Mouse (Mus musculus) heart, embryonic 14.5 days (tissue): ENCODE results near the gene Nhsl1. TPM values are rescaled to one million over a fixed set of nuclear protein-coding genes. Genes with fewer than 3 reads are reported as not detected.

Experiments used
- ATAC-seq: fragments of 200-750 bp; cut with Nextera tagmentation; 2 replicates; pipeline ENCODE4 v1.8.0; 2017; ENCODE audit warnings: low read depth, moderate TSS enrichment; ENCODE audit not compliant: insufficient number of reproducible peaks, insufficient read depth, low FRiP score
- H3K27ac ChIP-seq, 2 experiments: fragments of 200-500 bp in 1 of 2; fragments of 300-500 bp in 1 of 2; sonication (generic) in 1 of 2; replicated peaks in 1 of 2; 2 replicates each; pipeline ENCODE4 v1.5.1; 2012 to 2014; ENCODE audit warnings: low read depth in 2 of 2, low read length in 2 of 2, control low read depth in 1 of 2, mild to moderate bottlenecking in 1 of 2, mixed read lengths in 1 of 2; ENCODE audit not compliant: control insufficient read depth in 1 of 2, insufficient read depth in 1 of 2
- H3K27me3 ChIP-seq: fragments of 300-500 bp; sonication (generic); 2 replicates; pipeline ENCODE4 v1.6.1; 2014; ENCODE audit warnings: mild to moderate bottlenecking, low read length, control low read depth; ENCODE audit not compliant: control insufficient read depth, insufficient read depth
- H3K36me3 ChIP-seq: fragments of 300-500 bp; sonication (generic); 2 replicates; pipeline ENCODE4 v1.6.1; 2014; ENCODE audit warnings: mild to moderate bottlenecking, control low read depth, low read length, mixed read lengths; ENCODE audit not compliant: control insufficient read depth, insufficient read depth
- H3K4me1 ChIP-seq, 2 experiments: fragments of 200-500 bp in 1 of 2; fragments of 300-500 bp in 1 of 2; sonication (generic) in 1 of 2; 2 replicates each; pipeline ENCODE4 v1.6.1; 2012 to 2014; ENCODE audit warnings: low read length in 2 of 2, control low read depth in 1 of 2, mixed read lengths in 1 of 2; ENCODE audit not compliant: control insufficient read depth in 2 of 2, insufficient read depth in 2 of 2
- H3K4me2 ChIP-seq: fragments of 300-500 bp; sonication (generic); 2 replicates; pipeline ENCODE4 v1.6.1; 2014; ENCODE audit warnings: mild to moderate bottlenecking, low read length
- H3K4me3 ChIP-seq, 2 experiments: fragments of 200-500 bp in 1 of 2; fragments of 300-500 bp in 1 of 2; sonication (generic) in 1 of 2; 2 replicates each; pipeline ENCODE4 v1.5.1; 2012 to 2014; ENCODE audit warnings: low read length in 2 of 2, mild to moderate bottlenecking in 2 of 2, control low read depth in 1 of 2, low read depth in 1 of 2, moderate library complexity in 1 of 2; ENCODE audit not compliant: control insufficient read depth in 1 of 2, insufficient read depth in 1 of 2
- H3K9ac ChIP-seq: fragments of 300-500 bp; sonication (generic); 2 replicates; pipeline ENCODE4 v1.6.1; 2014; ENCODE audit warnings: mild to moderate bottlenecking, low read length
- H3K9me3 ChIP-seq: fragments of 300-500 bp; sonication (generic); 2 replicates; pipeline ENCODE4 v1.6.1; 2016; ENCODE audit warnings: low read length, control low read depth; ENCODE audit not compliant: control insufficient read depth
- WGBS: fragments of 180-500 bp; shearing (Covaris S2); extraction: QIAGEN DNeasy Blood & Tissue Kit; methylation state at CpG from one replicate; pipeline ENCODE4 v1.1.7; 2014; 5-methylcytosine and 5-hydroxymethylcytosine counted together
- polyA plus RNA-seq: library from polyadenylated mRNA; unstranded; fragments of >200 nt; fragmentation: Nextera tagmentation; extraction: Ambion mirVana; gene quantifications from 2 replicates; pipeline ENCODE4 v1.2.1, GENCODE M21; 2014

Gene Nhsl1
- polyA plus RNA-seq, 1 experiment from 2014 or later = 19.4 TPM

DNA sequence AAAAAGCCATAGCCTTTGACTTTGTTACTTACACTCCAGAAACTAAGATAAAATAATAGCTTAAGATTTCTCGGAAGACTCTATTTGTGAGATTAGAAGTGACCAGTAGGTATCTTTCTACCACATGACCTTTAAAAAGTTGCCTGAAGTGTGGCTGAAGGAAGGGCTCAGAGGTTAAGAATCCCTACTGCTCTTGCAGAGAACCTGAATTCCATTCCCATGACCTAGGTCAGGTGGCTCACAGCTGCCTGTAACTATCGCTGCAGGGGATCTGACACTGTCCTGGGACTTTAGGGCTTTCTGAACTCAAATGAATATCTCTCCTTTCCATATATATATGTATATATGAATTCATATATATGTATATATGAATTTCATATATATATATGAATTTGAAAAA lies 92.5 kb downstream of the Nhsl1 start:
- WGBS = 54% methylated on average over 2 of the region's 2 CpGs
- no peak for ATAC-seq
- H3K9ac ChIP-seq = no peak overlapping the region
- H3K4me3 ChIP-seq = no peak overlapping the region
- peaks cover 12 to 33% of the 10 kb centered on the region in 2 experiments for H3K4me1 ChIP-seq
- no peaks in the 10 kb centered on the region for H3K9me3 ChIP-seq
- H3K36me3 ChIP-seq = no peaks in the 10 kb centered on the region
- H3K4me2 ChIP-seq = no peak overlapping the region
- no peak overlapping the region for H3K27ac ChIP-seq
- H3K27me3 ChIP-seq = no peaks in the 10 kb centered on the region

DNA sequence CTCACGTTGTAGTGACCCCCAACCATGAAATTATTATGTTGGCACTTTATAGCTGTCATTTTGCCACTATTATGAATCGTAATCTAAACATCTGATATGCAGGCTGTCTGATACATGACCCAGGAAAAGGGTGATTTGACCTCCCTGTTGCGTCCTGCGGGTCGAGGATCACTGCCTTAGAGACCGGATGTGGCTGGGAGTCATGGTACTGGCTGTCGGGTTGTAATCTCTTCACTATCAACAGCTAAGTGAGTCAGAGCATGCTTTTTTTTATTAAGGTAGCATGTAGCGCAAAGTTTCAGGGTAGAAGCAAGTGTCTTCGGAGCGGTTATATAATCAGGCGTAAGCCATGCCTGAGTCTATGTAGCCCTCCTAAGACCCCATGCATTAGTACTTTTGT lies 97.2 kb downstream of the Nhsl1 start:
- 73% methylated on average over 11 of the region's 11 CpGs for WGBS
- ATAC-seq = no peak
- Histone ChIP-seq H3K4me3 (no peak overlapping the region), H3K9ac (no peak overlapping the region), H3K36me3 (no peaks in the 10 kb centered on the region), H3K27me3 (no peaks in the 10 kb centered on the region), H3K27ac (no peak overlapping the region), H3K4me1 (peaks cover 17 to 42% of the 10 kb centered on the region in 2 experiments), H3K9me3 (no peaks in the 10 kb centered on the region), H3K4me2 (no peak overlapping the region)

DNA sequence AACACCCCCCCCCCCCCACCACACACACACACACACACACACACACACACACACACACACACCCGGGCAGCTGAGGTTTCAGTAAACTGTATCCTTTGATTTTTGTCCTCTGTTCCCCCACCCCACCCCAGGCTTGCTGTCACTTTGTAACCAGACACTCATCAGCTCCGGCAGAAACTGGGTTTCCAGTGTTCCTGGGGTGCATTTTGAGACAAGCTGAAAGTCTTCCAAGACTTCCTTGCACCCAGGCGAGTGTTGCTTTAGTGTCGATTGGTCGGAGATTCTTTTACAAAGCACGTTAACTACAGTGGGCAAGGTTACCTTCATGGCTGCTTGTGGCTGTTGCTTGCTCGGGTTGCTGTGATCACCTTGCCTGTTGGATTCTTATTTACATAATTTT lies 99.4 kb downstream of the Nhsl1 start:
- Histone ChIP-seq H3K27ac (peak overlapping the region; percentile 17 to 69; a peak in 2 of 4 replicates), H3K9ac (peak overlapping the region; percentile 50; the same call in 1 of the 2 replicates), H3K4me3 (no peak overlapping the region), H3K9me3 (no peaks in the 10 kb centered on the region), H3K4me2 (peak overlapping the region; percentile 44; the same call in 1 of the 2 replicates), H3K4me1 (peaks cover 17 to 36% of the 10 kb centered on the region in 2 experiments), H3K36me3 (no peaks in the 10 kb centered on the region), H3K27me3 (no peaks in the 10 kb centered on the region)
- WGBS = 22% methylated on average over 7 of the region's 7 CpGs
- ATAC-seq = no peak

DNA sequence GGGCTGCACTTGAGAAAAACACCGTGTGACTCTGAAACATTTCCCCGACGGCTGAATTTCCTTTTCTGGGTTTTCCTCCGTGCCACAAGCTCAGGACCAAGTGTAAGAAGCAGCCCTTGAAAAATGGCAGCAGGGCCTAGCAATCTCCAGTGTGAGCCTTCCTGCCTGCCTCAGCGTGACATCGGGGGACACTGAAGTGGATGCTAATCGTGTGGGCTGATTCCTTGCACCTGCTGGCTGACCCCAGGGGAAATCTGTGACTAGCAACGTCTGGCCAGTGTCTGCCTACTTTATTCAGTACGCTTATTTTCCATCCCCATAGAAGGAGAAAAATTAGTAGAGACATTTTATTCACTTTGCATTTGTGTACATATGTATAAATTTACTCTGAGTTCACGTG lies 100.7 kb downstream of the Nhsl1 start:
- 36% methylated on average over 10 of the region's 10 CpGs for WGBS
- Histone ChIP-seq H3K4me1 (peaks cover 21 to 43% of the 10 kb centered on the region in 2 experiments), H3K4me3 (no peak overlapping the region), H3K36me3 (no peaks in the 10 kb centered on the region), H3K9ac (peak overlapping the region; percentile 38; the same call in 1 of the 2 replicates), H3K27me3 (no peaks in the 10 kb centered on the region), H3K9me3 (no peaks in the 10 kb centered on the region), H3K4me2 (0 out of 2 replicates have a peak overlapping the region, but pooled peaks have one; percentile 6), H3K27ac (peak overlapping the region; percentile 69 to 73)
- no peak for ATAC-seq

DNA sequence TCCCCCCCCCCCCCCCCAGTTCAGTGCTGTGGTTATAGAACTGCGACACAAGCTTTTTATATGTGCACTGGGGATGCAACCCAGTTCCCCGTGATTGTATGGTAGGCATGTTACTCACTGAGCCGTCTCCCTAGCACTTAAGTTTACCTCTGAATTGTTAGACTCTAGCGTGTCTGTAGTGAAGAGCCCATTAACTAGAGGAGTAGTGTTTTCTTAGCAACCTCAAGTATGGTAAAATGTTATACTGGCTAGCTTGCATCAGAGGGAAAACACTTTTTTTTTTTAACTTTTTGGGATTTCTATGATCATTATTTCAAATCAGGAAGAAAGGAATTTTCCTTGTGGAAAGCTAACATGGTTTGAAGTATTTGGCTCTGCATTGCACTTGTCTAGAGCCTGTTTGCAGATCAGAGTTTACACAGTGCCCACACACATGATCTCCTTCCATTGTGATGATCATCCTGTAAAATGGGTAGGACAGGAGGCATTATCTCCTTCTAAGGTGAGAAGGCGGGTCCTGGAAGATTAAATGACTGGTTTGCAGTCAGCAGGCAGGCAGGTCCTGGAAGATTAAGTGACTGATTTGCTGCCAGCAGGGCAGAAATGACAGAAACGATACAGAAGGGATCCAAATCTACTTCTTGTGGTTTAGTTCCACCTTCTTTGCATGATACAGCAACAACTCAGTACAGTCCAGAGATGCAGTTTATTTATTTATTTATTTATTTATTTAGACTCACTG lies 101.6 kb downstream of the Nhsl1 start:
- no peak for ATAC-seq
- no peaks in the 10 kb centered on the region for H3K36me3 ChIP-seq
- no peak overlapping the region for H3K27ac ChIP-seq
- H3K9ac ChIP-seq = no peak overlapping the region
- H3K4me1 ChIP-seq = peaks cover 19 to 41% of the 10 kb centered on the region in 2 experiments
- H3K4me3 ChIP-seq = no peak overlapping the region
- H3K4me2 ChIP-seq = no peak overlapping the region
- no peaks in the 10 kb centered on the region for H3K27me3 ChIP-seq
- WGBS = 74% methylated on average over 6 of the region's 6 CpGs
- H3K9me3 ChIP-seq = no peaks in the 10 kb centered on the region

DNA sequence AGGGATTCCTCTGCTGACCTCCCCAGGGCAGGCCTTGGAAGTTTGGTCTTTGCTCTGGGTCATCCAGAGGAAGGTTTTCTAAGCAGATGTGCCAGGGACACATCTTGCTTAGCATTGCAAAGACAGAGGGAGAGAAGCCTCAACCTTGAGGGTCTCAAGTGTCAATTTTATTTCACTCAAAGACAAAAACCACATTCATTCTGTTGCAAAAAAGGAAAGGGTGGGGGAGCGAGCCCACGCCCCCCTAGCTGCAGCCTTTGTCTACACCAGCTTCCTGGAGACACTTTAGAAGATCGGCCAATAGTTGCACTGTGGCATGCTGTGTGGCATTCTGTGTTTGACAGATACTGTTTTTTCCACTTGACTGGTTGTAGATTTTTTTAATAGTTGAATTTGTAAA lies 104.2 kb downstream of the Nhsl1 start:
- Histone ChIP-seq H3K27ac (0 out of 4 replicates have a peak overlapping the region, but pooled peaks of 1 of the 2 experiments have one; percentile 14), H3K36me3 (no peaks in the 10 kb centered on the region; the same call in 1 of the 2 replicates), H3K4me1 (peaks cover 20 to 39% of the 10 kb centered on the region in 2 experiments), H3K4me2 (no peak overlapping the region), H3K9me3 (no peaks in the 10 kb centered on the region), H3K4me3 (no peak overlapping the region), H3K27me3 (no peaks in the 10 kb centered on the region), H3K9ac (no peak overlapping the region)
- 71% methylated on average over 3 of the region's 3 CpGs for WGBS
- ATAC-seq = no peak

DNA sequence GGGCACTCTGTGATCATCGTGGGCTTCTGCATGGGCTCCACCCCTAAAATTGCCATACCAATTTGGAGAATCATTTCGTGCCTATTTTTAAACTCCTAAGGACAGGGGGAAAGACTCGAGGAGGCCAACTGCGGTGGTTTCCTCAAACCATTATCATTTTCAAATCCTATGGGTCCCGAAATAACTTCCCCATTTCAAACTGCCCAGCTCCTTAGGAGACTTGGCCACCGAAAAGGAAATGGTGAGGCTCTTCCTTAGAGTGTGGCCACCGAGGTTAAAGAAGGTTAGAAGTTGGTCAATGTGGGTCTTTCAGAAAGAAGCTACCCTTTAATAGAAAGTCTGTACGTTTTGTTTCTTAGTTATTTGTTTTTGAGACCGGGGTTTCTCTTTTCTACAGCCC lies 104.8 kb downstream of the Nhsl1 start:
- 50% methylated on average over 9 of the region's 9 CpGs for WGBS
- Histone ChIP-seq H3K27me3 (no peaks in the 10 kb centered on the region), H3K9ac (no peak overlapping the region), H3K4me1 (peaks cover 16 to 33% of the 10 kb centered on the region in 2 experiments), H3K27ac (peak overlapping the region in 1 of 2 experiments; percentile 4; a peak in 1 of 4 replicates), H3K9me3 (no peaks in the 10 kb centered on the region), H3K4me2 (no peak overlapping the region), H3K4me3 (no peak overlapping the region), H3K36me3 (no peaks in the 10 kb centered on the region; the same call in 1 of the 2 replicates)
- ATAC-seq = no peak
